Mouse (Mus musculus): Measurements from ENCODE around the gene Nckap5l.

The Nckap5l gene

DNA sequence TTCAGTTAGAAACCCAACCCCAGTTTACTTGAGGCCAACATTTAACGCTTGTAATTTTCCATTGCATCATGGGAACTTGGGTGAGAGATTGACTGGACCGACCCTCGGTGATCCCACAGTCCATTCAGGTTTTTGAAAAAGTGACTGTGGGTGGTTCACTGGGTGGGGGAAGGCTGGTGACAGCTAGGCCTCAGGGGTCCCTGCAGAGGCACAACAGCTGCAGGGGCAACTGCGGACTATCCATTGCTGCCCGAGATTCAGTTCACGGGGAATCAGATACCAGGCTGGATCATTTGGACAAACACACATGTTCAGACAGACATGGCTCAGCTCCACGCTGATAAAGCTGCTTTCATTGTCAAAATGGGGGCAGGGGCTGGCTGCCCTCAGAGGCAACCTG lies 26.0 kb downstream of the Nckap5l start:
- no peak for DNase-seq (ENCODE audit: low read depth, low spot score)

DNA sequence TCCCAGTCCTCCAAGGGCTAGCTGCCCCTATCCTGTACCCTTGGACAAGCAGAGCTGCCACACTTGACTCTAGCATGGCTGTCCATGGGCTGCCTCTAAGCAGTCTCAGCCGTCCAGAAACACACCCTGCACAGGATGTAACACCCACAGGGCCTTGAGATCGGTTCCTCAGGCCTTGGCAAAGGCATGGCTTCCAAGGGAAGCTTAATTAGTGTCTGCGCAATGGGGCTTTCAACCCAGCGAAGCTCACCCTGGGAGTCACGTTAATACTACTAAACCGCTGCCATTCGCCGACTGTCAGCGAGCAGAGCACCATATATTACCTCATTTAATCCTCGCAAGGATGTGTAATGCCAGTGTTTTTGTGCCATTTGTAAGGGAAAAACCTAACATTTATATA lies 26.5 kb downstream of the Nckap5l start:
- no peak for DNase-seq (ENCODE audit: low read depth, low spot score)

DNA sequence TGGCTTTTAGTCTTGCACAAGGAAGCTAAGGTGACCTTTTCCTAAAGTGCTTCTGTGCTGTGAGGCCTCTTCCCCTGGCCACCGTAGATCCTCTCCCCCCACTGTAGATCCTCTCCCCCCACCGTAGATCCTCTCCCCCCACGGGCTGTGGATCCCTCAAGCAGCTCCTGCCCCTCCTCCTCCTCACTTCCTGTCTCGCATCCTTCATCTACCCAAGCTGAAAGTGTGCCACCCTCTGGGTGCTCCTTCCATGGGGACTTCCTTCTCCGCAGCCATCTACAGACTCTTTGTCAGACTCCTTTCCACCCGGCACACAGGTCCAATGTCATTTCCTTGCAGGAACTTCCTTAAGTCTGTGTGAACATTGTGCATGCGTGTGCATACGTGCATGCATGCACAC lies 27.2 kb downstream of the Nckap5l start:
- no peak for DNase-seq (ENCODE audit: low read depth, low spot score)

DNA sequence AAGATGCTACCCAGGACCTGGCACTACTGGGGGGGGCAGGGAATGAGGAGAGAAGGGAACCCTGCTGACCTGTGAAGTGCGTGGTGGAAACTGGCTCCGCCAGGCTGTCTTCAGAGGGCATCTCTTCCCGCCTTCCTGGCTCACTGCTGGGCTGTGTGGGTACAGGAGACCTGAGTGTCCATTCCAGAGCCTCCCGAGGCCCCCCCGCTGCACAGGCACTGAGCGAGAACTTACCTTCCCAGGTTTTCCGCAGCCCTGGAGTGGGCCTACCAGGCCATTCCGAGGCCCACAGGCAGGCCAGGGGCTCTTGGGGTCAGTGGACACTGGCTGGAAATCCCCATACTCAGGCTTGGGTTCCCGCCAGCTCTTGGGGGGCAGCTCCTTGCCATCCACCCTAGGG lies 33.7 kb downstream of the Nckap5l start:
- no peak for DNase-seq (ENCODE audit: low read depth, low spot score)

DNA sequence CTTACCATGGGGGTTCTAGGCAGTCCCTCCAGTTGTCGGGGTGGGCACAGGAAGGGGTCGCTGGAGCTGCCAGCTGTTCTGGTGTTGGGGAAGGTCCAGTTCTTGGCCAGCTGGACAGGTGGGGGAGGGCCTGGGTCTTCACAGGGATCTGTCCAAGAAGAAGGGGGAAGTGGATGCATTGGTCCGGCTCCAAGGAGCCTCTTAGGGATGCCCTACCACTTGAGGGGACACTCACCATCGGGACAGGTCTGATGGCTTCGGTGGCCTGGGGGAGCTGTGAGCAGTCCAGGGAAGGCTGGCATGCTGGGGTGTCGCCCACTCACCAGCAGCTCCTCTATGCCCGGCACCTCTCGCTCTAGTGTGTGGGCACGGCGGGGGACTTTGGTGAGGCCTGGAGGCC lies 34.4 kb downstream of the Nckap5l start:
- no peak for DNase-seq (ENCODE audit: low read depth, low spot score)

DNA sequence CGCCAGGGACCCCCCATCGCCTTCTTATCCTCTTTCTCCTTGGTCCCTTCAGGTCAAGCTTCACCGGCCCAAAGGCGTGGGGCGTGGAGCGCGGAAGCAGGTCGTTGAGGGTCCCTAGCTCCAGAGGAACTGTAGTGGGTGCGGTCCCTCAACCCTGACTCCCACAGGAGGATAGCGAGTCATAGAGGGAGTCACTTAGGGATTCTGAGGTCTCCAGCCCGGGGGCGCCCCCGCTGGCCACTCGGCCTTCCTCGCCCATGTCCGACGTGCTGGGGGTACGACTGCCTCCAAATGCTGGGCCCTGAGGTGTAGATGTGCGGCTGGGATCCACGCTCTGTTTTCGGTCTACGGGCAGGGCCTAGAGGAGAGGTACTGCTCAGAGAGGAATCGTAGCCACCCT lies 35.0 kb downstream of the Nckap5l start:
- no peak for DNase-seq (ENCODE audit: low read depth, low spot score)

DNA sequence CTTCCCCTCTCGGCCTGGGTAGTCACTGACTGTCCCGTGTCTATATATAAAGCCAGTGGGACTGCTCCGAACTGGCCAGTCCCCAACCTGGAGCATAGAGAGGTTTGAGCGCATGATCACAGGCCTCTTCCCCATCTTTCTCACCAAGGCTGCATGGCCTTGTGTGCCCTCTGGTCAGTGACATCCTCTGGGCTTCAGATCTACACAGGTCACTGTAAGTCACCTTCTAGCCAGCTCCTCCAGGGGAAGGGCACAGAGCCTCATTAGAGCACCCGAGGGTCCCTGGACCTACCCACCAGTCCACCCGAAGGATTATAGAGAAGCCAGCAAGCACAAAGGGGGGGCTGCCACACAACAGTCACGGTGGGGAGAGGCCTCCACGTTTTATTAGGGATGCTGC lies 35.9 kb downstream of the Nckap5l start:
- DNase-seq (ENCODE audit: low read depth, low spot score): no peak

DNA sequence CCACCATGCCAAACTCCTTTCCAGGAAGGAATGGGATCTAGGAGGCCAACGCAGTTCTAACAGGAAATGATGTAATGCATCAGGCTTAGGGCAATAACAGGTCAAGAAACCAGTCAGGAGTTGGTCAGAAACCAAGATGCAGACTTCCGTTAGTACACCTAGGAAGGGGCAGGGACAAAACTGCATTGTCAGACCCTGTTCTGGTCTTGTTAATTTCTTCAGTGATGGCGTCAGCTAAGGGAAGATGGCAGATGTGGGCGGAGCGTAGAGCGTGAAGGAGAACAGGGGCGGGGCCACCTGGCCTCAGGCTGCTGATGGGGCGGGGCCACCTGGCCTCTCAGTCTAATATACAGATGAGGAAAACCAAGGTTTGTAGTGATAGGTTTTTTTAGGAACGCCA lies 36.4 kb downstream of the Nckap5l start:
- no peak for DNase-seq (ENCODE audit: low read depth, low spot score)

DNA sequence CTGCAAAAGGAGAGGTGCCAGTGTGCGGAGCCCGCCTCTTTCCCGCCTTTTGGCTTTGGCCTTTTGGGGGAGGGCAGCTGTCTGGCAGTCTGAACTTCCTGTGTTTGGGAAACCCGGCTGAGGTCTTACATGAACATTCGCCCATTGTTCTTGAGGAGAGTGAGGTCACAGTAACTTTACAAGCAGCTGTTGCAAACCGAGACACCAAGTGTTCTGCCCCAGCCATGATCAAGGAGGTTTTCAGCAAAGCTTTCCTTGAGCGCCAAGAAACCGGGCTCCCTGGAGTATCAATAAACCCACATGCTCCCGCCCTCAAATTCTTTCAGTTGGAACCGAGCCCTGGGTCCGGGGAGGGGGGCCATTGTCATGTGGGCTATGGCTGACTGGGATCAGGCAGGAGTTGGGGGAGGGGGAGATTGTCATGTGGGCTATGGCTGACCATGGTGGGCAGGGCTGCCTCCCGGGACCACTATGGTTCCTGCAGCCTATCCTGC lies 37.0 kb downstream of the Nckap5l start:
- DNase-seq (ENCODE audit: low read depth, low spot score): peak; percentile 89

DNA sequence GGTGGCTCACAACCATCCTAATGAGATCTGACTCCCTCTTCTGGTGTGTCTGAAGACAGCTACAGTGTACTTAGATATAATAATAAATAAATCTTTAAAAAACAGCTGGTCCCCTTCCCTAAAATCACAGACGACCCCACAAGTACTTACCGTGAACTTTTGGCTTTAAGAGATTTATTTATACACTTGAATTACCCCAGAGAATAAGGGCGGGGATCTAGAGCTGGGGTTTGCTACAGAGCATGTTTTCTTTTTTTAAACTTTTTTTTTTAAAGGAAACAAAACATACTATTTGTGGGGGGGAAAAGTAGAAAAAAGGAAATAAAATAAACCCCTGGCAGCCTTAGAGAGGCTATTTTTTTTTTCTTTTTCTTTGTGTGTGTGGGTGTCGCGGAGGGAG lies 37.4 kb downstream of the Nckap5l start:
- DNase-seq (ENCODE audit: low read depth, low spot score): no peak

DNA sequence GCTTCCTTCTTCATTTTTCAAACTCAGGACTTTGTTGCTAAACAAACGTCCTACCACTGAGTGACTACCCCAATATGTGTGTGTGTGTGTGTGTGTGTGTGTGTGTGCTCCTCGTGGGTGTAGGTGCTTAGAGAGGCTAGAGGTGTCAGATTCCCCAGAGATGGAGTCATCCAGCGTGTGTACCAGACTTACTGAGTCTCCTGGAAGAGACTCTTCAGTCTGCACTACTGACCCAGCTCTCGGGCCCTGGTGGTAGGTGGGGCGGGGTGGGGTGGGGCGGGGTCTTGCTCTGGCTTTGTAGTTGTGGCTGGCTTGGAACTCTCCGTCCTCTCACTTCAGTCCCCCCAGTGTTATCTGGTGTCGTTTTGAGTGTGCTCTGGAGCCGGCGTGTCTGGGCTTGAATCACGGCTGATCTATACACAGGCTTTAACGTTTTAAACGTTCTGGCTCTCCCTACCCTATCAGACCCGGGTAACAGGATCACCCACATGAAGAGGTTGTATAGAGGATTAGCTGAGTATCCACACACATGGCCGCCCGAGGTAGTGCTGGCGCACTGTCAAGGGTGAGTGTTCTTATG lies 39.8 kb downstream of the Nckap5l start:
- DNase-seq (ENCODE audit: low read depth, low spot score): no peak

DNA sequence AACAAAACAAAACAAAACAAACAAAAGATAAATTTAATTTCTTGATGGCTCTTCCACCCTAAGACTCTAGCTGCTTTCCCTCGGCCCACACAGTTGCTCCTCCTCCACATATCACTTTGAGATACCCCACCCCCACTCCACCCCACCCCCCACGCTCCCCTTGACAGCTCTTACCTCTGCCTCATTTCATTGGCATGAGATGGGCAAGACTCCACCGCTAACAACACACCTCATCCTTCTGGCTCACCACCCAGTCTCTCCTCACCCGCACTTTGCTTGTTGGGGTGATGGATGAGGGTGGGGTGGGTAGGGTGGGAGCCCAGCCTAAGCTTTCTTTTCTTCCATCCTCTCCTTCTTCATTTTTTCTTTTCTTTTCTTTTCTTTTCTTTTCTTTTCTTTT lies 40.6 kb downstream of the Nckap5l start:
- DNase-seq (ENCODE audit: low read depth, low spot score): no peak

DNA sequence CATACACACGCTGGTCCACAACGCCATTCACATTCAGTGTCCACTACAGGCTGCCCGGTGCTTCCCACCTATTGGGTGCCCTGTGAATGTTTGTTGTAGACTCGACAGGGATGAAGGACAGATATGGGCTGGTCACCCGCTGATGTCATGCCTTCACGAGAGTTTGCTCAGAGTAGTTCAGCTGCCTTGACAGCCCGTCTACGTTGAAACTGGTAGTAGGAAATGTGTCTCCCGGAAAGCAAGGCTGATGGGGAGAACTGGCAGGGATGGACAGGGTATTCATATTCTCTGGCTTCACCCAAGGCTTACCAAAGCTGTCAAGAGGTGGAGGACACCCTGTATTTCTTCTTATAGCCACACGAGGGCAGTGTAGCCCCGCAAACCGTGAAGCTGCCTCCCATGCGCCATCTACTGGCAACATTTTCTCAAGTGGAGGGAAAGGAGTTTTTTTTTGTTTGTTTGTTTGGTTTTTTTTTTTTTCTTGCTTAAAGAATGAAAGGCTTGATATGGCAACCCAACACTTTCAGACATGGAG lies 41.1 kb downstream of the Nckap5l start:
- peak; percentile 92 for DNase-seq (ENCODE audit: low read depth, low spot score)

DNA sequence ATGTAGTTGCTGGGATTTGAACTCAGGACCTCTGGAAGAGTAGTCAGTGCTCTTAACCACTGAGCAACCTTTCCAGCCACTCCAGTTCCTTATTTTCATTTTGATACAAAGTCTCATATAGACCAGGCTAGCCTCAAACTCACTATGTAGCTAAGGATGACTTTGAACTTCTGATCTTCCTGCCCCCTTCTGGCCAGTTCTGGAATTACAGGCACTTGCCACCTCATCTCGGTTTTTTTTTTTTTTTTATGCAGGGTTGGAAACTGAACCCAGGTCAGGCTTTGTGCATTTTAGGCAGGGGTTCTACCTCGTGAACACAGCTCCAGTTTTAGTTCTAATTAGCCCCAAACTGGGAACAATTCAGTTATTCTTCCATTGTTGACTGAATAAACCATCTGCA lies 41.8 kb downstream of the Nckap5l start:
- peak; percentile 57 for DNase-seq (ENCODE audit: low read depth, low spot score)

DNA sequence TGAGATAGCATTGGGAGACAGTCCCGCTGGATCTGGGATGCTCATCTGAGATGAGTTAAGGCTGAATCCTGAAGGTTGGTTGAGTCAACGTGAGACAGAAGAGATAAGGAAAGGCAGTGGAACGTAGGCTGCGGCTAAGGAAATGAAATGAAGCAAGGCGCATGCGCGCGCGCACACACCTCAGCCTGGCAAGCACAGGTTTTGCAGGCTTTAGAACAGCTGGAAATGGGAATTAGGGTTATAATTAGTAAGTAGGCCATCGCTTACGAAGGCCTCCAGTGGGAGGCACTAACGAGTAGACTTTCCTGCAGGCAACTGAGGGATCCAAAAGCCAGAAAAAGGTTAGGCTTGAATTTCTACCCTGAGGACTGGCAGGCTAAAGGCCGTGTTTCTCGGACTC lies 45.8 kb downstream of the Nckap5l start:
- no peak for DNase-seq (ENCODE audit: low read depth, low spot score)

DNA sequence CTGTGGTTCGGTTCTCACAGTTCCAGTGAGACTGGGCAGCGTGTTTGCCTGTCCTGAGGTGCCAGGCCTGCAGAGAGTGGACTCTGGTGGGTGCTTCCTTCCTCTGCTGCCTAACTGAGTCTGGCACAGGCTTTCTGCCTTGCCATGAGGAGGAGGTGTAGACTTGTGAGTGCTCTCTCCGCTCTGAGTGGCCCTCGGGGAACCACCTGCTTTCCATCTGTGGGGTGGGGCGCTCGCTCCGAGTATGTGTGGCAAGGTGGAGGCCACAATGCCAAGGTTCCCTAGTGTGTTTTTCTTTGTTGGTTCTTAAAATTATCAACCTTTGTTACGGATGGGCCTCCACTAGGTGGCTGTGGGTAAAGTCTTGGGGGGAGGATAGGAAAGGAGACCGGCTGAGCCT lies 48.7 kb downstream of the Nckap5l start:
- DNase-seq (ENCODE audit: low read depth, low spot score): no peak

DNA sequence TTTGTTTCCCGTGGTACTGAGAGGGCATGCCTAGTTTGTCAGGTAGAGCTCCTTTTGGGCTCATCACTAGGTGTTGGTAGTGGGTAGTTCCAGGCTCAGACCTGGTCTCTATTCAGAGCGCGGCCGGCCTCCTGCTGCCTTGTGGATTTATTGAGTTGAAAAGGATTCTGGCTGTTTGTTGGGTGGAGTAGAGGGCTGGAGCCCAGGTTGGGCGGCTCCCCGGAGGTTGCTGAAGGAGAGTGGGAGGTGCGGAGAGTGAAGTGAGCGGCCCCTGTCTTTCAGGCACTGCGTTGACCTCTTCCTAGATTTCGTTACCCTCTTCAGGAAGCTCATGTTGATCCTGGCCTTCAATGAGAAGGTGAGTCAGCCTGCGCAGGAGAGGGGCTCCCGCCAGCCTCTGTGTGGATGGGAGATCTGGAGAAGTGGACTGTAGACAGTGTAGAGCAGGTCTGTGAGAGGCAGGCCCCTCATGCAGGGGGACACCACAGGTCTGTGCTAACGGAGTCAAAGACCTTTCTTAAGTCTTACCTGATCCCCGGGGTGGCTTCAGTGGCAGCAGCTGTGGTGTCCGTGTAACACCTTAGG lies 50.5 kb downstream of the Nckap5l start:
- no peak for DNase-seq (ENCODE audit: low read depth, low spot score)

DNA sequence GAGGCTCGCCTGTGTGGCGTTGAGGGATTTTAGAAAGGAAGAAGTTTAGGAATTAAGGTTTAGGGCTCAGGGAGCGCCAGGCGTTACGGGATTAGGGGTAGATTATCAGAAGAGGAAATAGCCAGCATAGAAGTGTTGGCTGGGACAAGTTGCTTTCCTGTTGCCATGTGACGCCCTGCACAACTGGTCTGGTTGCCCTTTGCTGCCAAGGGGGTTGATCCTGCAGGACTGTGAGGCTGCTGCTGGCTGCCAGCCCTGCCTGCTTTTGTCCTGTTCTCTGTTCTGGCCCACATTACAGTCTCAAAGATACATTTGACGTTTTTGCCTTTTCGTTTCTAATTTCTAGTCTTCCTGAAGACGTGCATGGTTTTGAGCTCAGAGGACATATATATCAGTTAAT lies 52.4 kb downstream of the Nckap5l start:
- DNase-seq (ENCODE audit: low read depth, low spot score): no peak

DNA sequence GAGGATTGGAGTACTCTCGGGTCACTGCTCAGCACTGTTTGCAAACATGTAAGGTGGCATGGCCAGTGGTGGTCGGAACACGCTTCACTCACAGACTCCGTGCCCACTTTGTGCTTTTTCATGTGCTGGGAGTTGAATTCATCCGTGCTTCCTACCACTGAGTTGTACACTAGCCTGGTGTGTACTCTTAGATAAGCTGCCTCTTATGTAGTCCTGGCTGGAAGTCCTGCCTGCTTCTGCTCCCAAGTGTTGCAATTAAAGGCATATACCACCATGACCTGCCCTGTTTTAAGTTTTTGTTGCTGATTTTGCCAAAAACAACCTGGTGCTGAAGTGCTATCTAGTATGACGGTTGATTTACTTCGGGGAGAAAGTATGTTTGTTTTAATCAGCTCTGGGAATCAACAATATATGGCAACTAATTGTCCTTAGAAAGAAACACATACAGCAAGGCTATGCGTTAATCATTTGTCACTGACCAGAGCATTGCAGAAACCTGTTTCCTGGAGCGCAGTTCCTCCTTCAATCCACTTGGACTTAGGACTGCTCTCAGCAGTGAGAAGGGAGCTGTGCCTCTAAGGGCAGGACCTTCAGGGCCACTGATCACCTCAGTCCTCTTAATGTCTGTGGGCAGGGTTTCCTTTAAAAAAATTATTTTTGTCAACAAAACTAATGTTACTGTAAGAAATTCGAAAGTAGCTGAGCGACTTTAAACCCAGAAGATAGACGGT lies 54.2 kb downstream of the Nckap5l start:
- DNase-seq (ENCODE audit: low read depth, low spot score): no peak

DNA sequence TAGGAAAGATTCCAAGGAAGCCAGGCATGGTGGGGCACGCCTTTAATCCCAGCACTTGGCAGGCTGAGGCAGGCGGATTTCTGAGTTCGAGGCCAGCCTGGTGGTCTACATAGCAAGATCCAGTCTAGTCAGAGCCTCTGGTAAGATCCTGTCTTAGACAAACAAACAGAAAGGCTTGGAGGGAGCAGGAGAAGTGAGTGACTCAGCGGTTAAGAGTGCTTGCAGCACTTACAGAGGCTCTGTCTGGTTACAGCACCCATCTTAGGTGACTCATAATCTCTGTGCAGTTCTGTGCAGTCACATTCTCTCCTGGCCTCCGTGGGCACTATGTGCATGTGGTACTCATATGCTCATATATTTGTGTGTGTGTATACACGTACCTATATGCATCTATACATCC lies 56.9 kb downstream of the Nckap5l start:
- DNase-seq (ENCODE audit: low read depth, low spot score): no peak

DNA sequence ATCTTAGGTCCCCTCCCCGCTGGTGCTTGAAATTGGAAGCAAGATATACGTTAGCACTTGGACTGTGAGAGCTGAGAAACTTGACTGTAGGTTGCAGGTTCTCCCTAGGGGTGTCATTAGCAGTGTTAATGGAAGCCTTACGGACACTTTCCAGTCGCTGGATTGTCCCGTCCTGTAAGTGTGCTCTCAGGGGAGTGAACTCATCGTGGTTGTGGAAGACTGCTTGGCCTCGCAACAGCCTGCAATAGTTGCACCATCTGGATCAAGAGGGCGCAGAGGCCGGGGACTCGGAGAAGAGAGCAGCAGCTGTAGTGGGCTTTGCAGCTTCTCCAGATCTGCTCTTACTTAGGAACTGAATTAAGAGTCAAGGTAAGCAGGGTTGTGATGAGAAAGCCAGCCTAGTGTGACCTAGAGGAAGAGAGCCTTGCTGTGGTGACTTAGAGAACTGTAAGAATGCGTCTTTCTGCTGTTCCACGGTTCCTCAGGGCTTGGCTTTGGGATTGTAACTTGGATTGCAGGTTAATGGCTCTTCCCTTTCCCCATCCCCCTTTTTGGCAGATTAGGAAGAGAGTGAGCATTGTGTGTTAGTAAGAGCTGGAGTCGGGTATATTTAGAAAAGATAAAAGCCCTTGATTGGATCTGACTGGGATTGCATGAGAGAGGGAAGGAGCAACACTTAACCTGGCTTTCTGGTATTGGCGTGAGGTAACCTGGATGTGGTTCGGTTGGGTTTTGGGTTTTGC lies 57.9 kb downstream of the Nckap5l start:
- DNase-seq (ENCODE audit: low read depth, low spot score): no peak

DNA sequence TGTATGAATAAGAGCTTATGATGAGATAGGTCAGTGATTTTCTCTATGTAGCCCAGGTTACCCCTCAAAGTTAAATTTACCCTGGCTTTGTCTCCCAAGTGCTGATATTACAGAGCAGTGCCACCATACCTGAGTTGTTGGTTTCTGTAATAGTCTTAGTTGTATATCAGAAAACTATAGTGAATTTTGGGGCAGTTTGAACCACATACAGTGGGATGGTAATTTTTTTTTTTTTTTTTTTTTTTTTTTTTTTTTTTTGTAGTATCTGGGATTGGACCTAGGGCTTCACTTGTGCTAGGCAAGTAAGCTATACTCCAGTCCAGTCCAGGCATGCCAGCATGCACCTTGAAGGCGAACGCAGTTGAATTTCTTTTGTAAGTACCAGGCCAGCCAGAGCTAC lies 59.9 kb downstream of the Nckap5l start:
- DNase-seq (ENCODE audit: low read depth, low spot score): no peak
